Mouse (Mus musculus): Measurements from ENCODE around the gene Sytl1.

DNA sequence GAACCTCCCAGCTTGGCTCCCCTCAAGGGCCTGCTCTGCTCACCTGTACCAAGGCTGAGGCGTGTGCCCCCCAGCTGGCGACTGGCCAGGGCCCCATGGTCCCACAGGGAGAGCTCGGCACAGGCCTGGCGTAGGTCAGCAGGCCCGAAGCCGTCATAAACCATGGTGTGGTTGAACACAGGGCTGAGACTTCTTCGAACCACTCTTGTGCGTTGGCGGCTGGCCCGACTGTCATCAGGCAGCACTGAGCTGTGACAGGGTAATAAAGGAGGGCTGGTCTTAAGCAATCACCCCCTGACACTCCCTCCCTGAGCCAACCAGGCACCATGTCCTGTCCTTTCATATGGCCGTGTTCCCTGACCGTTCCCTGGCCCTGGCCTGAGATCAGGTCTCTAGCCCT lies 9.5 kb downstream of the Sytl1 start:
- no peak for TF ChIP-seq CTCF (conservative IDR thresholded peaks at IDR 0.05; ENCODE audit: low read length)
- no peak for TF ChIP-seq NANOG (IDR thresholded peaks at IDR 0.05; ENCODE audit: borderline replicate concordance, low read length)
